Mouse (Mus musculus) urinary bladder, postnatal 14 days (tissue): ENCODE data around the gene Hpcal1.
"Not testable (repeated sequence)": the region's sequence is repeated elsewhere in the genome, so short reads cannot be mapped to it uniquely, and the experiment has no call there.

Source experiments
- DNase-seq: peaks from one replicate; pipeline ENCODE4 v3.0.0; 2021; ENCODE audit warnings: low spot score

The Hpcal1 gene

GRCm38 (mm10) chr12:17740226-17740625 lies 49.6 kb downstream of the Hpcal1 start:
- DNase-seq: no peak

DNA sequence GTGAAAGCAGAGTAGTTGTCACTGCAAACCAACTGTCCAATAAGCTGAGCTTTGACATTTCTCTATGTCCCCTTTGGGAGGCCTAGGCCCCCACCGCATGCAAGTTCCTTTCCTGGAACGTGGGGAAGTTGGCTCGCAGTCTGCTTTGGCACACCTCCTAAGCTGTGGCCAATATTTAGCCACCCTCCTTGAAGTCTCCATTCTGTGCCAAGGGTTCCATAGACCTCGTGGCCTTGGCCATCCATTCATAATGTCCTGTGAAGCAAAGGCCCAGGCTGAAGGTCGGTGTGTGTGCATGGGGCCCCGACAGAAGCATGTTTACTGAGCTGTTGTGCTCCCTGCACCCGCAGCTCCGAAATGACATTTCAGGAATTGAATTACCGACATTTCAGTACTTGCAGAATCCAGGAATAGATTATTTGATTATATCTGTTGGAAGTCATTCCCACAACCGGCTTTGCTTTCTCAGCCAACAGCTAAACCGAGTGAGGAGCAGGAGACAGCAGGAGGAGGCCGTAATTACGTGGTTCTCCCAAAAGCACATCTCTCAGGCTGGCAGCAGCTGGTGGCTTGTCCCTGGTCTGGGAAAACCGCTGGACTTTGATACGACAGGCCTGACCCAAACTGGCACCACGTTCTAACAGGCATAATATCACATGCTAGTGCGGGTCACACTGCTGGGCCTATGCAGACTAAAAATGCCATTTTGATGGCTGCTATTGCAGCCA lies 51.1 kb downstream of the Hpcal1 start:
- peak; percentile 27 for DNase-seq

DNA sequence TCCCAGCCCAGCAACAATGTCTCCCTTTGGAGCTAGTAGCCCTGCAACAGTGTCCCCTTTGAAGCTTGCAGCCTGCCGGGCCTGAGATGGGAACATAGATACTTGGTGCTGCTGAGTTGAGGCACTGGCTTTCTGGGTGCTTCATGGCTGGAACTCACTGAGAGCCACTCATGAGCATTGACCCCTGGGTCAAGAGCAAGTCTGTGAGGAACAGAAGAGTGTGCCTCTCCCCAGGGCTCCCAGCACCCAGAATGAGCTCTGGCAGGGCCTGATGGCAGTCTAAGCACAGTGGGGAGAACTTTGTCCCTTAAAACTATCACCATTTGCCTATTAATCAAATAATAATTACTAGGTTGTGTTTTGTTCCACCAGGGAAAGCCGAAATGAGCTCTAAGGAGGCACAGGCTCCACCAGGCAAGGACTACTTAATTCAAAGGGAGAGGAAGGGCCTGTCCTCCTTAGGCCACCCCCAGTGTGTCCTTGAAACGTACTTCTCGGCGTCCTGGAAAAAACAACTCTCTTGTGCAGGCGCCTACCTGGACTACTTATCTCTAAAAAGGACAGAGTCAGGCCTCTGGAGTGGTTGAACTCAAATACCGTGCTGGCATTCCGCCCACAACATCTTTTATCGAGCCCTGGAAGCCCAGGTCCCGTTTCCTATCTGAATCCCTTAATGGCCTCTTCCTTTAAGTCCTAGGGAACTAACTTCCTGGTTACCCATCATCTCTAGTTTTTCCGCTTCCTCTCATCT lies 52.1 kb downstream of the Hpcal1 start:
- no peak for DNase-seq

DNA sequence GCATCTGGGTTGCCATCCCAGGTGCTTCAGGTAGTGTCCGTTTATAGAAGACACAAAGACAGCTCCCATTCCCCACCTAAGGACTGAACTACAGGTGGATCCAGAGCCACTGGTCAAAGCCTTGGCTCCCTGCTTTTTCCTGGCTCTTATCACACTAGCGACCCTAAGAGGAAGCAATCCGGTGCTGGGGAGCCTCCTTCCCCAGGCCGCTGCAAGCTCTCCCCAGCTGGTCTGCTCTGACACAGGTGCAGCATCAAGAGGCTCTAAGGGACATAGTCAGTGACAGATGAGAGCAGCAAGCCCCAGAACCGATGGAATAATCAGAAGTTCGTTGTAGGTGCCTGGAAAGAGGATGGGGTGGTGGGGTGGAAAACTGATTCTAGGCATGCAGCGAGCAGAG lies 54.8 kb downstream of the Hpcal1 start:
- DNase-seq: no peak

DNA sequence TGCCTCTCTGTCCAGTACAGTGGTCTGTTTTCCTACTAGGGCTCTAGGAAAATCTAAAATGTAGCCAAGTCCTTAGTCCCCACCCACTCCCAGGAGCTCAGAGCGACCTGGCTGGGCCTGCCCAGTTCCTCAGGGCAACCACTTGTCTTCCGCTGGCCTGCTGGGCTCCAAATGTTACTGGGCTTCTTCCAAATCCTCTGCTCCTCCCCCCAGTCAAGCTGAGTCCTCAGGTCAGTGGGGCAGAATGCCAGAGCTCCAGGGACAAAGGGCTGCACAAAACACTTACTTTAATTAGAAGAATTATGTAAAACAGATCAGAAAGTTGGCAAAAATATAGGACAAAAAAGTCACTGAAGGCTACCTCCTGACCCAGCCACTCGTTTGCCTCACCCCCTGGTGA lies 56.1 kb downstream of the Hpcal1 start:
- DNase-seq: peak; percentile 67

GRCm38 (mm10) chr12:17747191-17748154 lies 56.8 kb downstream of the Hpcal1 start:
- DNase-seq: no peak

DNA sequence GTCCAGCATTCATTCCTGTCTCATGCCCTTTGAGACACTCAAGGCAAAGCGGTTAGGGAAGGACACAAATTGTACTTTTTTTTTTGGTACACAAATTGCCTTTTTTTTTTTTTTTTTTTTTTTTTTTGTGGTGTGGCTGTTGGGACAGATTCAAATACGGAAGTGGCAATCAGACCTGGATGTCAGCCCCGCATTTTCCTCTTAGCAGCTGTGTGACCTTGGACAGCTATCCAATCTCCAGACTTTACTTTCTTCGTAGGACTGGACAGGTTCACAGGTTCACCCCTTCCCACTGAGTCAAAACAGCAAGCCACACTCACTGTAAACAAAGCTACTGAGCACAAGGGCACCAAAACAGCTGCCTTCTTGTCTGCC lies 57.5 kb downstream of the Hpcal1 start:
- no peak for DNase-seq

GRCm38 (mm10) chr12:17749784-17750183 lies 59.1 kb downstream of the Hpcal1 start:
- no peak for DNase-seq

DNA sequence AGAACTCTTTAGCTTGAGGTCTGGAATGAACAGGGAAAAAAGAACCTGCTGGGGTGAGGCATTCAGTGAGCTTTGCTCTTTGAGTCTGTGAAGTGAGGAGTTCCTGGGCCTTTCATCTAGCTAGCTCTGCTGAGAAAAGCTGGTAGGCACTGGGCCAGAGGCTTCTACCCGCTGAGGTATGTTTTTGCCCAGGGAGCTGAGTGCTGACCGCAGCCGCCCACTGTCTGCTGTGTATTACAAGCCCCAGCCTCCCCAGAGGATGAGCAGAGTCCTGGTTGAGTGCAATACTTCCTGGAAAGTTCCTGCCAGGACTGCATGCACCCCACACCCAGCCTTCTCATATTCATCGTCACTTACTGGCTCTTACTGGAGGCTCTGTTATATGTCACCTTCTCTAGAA lies 59.8 kb downstream of the Hpcal1 start:
- peak; percentile 30 for DNase-seq

DNA sequence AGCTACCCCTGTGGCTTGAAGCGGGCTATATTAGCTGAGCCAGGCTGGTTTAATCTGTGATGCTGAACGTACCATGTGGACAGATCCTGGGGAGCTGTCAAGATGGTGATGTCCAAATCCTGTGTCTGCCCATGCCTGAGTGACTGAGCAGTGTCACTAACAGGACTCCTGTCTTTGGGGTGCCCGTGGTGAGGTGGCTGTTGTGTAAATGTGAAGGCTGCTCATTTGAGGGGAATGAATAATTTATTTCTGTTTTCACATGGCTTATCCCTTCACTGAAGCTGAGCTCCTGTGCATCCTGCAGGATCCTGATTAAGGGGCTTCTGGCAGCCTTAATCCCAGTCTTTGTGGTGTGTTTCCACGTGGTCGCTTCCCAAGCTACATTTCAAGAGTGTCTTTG lies 62.2 kb downstream of the Hpcal1 start:
- no peak for DNase-seq

- no peak for DNase-seq
These were observed 64.1 kb downstream of the Hpcal1 start for GRCm38 (mm10) chr12:17754771-17755170.

DNA sequence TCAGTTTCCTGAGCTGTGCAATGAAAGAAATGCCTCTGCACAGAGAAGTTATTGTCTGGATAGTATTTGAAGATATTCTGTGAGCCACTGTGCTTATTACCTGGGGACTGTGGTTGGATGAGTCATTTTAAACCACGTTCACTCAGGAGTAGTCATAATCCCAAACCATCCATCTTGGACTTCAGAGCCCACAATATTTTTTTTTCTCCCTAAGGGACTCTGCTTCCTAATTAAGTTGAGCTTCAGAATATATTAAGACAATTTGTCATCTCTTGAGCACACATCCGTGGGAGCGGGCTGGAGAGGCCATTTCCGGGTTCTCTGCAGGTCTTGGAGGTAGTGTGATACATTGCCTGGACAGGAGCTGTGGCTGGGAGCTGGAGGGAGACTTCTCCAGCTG lies 66.2 kb downstream of the Hpcal1 start:
- DNase-seq: no peak

- no peak for DNase-seq
These were observed 71.8 kb downstream of the Hpcal1 start for GRCm38 (mm10) chr12:17762286-17762933.

- no peak for DNase-seq
These were observed 72.4 kb downstream of the Hpcal1 start for GRCm38 (mm10) chr12:17763054-17763453.

GRCm38 (mm10) chr12:17764005-17764404 lies 73.3 kb downstream of the Hpcal1 start:
- no peak for DNase-seq

GRCm38 (mm10) chr12:17767567-17767966 lies 76.9 kb downstream of the Hpcal1 start:
- not testable (repeated sequence) for DNase-seq

GRCm38 (mm10) chr12:17769476-17770172 lies 79.0 kb downstream of the Hpcal1 start:
- no peak for DNase-seq

GRCm38 (mm10) chr12:17770538-17770937 lies 79.9 kb downstream of the Hpcal1 start:
- no peak for DNase-seq

DNA sequence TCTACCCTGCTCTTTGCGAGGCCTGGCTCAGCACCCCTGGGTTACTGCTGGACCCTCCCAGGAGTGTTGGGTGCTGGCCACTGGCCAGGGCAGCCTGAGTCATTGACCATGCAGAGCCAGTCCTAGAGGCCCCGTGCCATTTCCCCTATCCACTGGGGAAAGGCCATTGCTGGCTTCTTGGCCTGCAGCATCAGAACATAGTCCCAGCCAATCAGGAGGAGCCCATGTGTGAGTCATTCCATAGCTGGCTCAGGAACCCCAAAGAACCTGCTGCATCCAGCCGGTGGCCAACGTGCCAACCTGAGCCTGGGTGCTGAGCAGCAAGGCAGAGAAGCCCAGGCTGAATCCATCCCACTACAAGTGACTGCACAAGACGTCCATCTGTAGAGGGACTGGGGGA lies 83.1 kb downstream of the Hpcal1 start:
- DNase-seq: peak; percentile 32

DNA sequence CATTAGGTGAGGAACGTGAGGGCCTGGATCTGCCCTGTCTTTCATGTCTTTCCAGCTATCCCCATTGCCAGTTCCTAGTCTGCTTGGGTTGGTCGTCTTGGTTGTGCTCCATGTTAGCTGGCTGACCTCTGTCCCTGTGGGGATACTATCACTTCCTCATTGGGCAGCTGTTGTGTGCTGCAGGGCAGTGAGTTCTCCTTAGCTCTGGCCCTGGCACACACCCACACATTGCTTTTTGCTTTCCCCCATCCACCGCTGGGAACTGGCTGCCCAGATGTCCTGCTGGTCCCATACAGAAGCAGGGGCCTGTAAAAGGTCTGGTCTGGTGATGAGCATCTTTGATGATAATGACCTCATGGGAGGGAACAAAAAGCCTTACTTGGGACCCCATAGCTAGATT lies 84.2 kb downstream of the Hpcal1 start:
- not testable (repeated sequence) for DNase-seq

- DNase-seq: peak; percentile 33
These were observed 87.7 kb downstream of the Hpcal1 start for GRCm38 (mm10) chr12:17778320-17778719.
